Mouse (Mus musculus) neural tube, embryonic 15.5 days (tissue): Measurements from ENCODE around the gene Slc38a11. TPM values are rescaled to one million over a fixed set of nuclear protein-coding genes. Genes with fewer than 3 reads are reported as not detected.

Experiments used
- ATAC-seq: fragments of 200-750 bp; cut with Nextera tagmentation; 2 replicates; pipeline ENCODE4 v1.8.0; 2017; ENCODE audit warnings: mild to moderate bottlenecking, moderate TSS enrichment, moderate library complexity; ENCODE audit not compliant: low FRiP score
- H3K27ac ChIP-seq: fragments of 300-500 bp; sonication (generic); replicated peaks from 2 replicates; pipeline ENCODE4 v1.5.1; 2015; ENCODE audit warnings: mild to moderate bottlenecking, inconsistent platforms
- H3K27me3 ChIP-seq: fragments of 300-500 bp; sonication (generic); replicated peaks from 2 replicates; pipeline ENCODE4 v1.6.1; 2015; ENCODE audit warnings: inconsistent platforms
- H3K36me3 ChIP-seq: fragments of 300-500 bp; sonication (generic); 2 replicates; pipeline ENCODE4 v1.6.1; 2015; ENCODE audit warnings: inconsistent platforms
- H3K4me1 ChIP-seq: fragments of 300-500 bp; sonication (generic); 2 replicates; pipeline ENCODE4 v1.6.1; 2015; ENCODE audit warnings: inconsistent platforms
- H3K4me2 ChIP-seq: fragments of 300-500 bp; sonication (generic); 2 replicates; pipeline ENCODE4 v1.6.1; 2015; ENCODE audit warnings: inconsistent platforms, mild to moderate bottlenecking, moderate library complexity
- H3K4me3 ChIP-seq: fragments of 300-500 bp; sonication (generic); replicated peaks from 2 replicates; pipeline ENCODE4 v1.5.1; 2015; ENCODE audit warnings: mild to moderate bottlenecking, inconsistent platforms
- H3K9ac ChIP-seq: fragments of 300-500 bp; sonication (generic); replicated peaks from 2 replicates; pipeline ENCODE4 v1.6.1; 2015; ENCODE audit warnings: mild to moderate bottlenecking, inconsistent platforms
- H3K9me3 ChIP-seq: fragments of 300-500 bp; sonication (generic); replicated peaks from 2 replicates; pipeline ENCODE4 v1.6.1; 2016; ENCODE audit warnings: inconsistent platforms
- WGBS: fragments of 180-500 bp; shearing (Covaris S2); methylation state at CpG from one replicate; pipeline ENCODE4 v1.1.7; 2015; ENCODE audit warnings: mixed read lengths; 5-methylcytosine and 5-hydroxymethylcytosine counted together
- polyA plus RNA-seq: library from polyadenylated mRNA; unstranded; fragments of >200 nt; fragmentation: Nextera tagmentation; extraction: Ambion mirVana; gene quantifications from 2 replicates; pipeline ENCODE4 v1.2.1, GENCODE M21; 2015

Gene Slc38a11
- polyA plus RNA-seq, 1 experiment from 2014 or later, result 1.1 TPM

DNA sequence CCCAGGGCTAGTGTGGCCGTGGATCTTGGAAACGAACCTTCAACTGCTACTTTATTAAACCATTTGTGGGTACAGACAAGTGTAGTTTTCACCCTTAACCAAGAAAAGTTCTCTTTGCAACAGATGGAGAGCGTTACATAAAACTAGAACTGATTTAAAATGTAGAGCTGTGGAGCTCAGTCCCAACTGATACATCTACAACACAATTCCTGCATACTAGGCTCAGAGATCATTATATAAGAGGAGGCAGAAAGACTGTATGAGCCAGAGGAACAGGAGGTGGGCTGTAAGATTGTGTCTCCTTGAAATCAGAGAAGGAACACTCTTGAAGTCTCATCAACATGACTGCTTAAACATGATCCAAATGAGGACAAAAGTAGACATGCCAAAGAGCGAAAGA, 9.2 kb upstream of the Slc38a11 start:
- Histone ChIP-seq H3K9me3 (no peaks in the 10 kb centered on the region), H3K4me3 (no peak overlapping the region), H3K9ac (no peak overlapping the region), H3K27ac (no peak overlapping the region), H3K4me2 (no peak overlapping the region), H3K4me1 (no peaks in the 10 kb centered on the region), H3K36me3 (no peaks in the 10 kb centered on the region), H3K27me3 (no peaks in the 10 kb centered on the region)
- WGBS, result 96% methylated on average over 4 of the region's 4 CpGs
- ATAC-seq, result no peak

GRCm38 (mm10) chr2:65360736-65361475, 2.9 kb downstream of the Slc38a11 start:
- 86% methylated on average over 9 of the region's 9 CpGs for WGBS
- peaks cover 7% of the 10 kb centered on the region for H3K4me1 ChIP-seq
- ATAC-seq, result no peak
- no peaks in the 10 kb centered on the region for H3K9me3 ChIP-seq
- no peak overlapping the region for H3K27ac ChIP-seq
- H3K36me3 ChIP-seq, result no peaks in the 10 kb centered on the region
- H3K4me2 ChIP-seq, result no peak overlapping the region
- no peak overlapping the region for H3K4me3 ChIP-seq
- H3K9ac ChIP-seq, result no peak overlapping the region
- no peaks in the 10 kb centered on the region for H3K27me3 ChIP-seq

DNA sequence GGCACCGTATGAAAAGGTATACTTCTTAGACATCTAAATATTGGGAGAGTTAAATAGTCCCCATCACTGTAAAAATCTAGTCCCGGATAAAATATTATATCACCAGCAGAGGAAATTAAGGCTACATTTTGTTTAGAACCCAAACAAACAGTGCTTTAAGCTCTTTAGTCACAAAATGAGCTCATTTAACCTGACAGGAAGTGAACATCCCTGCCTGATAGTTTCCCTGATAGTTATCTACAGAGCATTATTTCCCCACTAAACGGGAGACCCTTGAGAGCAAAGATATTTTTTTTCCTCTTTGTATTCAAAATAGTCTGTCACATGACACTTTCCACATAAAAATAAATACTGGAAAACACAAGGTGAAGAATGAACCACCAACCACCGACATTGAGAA, 16.5 kb downstream of the Slc38a11 start:
- H3K27ac ChIP-seq, result no peak overlapping the region; the same call in 1 of the 2 replicates
- no peak overlapping the region for H3K4me2 ChIP-seq
- no peak for ATAC-seq
- no peaks in the 10 kb centered on the region for H3K27me3 ChIP-seq
- WGBS, result 70% methylated on average over 4 of the region's 4 CpGs
- H3K36me3 ChIP-seq, result no peaks in the 10 kb centered on the region
- no peaks in the 10 kb centered on the region for H3K9me3 ChIP-seq
- no peak overlapping the region for H3K4me3 ChIP-seq
- H3K9ac ChIP-seq, result no peak overlapping the region
- H3K4me1 ChIP-seq, result no peaks in the 10 kb centered on the region

GRCm38 (mm10) chr2:65346915-65347314, 16.9 kb downstream of the Slc38a11 start:
- ATAC-seq, result no peak; the same call in 1 of the 2 replicates
- no peaks in the 10 kb centered on the region for H3K36me3 ChIP-seq
- no peak overlapping the region for H3K4me3 ChIP-seq
- H3K9ac ChIP-seq, result no peak overlapping the region
- H3K9me3 ChIP-seq, result no peaks in the 10 kb centered on the region
- H3K4me2 ChIP-seq, result no peak overlapping the region
- H3K27ac ChIP-seq, result no peak overlapping the region; the same call in 1 of the 2 replicates
- 49% methylated on average over 1 of the region's 1 CpGs for WGBS
- no peaks in the 10 kb centered on the region for H3K27me3 ChIP-seq
- H3K4me1 ChIP-seq, result no peaks in the 10 kb centered on the region

DNA sequence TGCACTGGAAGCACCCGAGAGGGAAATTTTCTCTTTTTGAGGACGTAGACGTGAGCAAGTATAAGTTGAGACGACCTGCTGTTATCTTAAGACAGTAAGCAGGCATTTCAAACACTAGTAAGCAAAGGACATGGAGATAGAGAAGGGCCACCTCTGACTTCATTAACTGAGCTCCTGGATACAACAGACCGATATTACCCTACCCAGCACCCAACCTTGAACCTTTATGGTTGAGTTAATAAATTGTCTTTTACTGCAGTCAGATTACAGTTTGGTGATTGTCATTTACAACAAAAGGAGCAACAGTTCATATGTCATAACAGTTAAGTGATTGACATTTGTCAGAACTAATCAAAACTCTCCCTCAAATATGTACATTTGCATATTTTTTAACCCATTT, 17.8 kb downstream of the Slc38a11 start:
- Histone ChIP-seq H3K36me3 (no peaks in the 10 kb centered on the region), H3K4me2 (no peak overlapping the region), H3K9ac (no peak overlapping the region), H3K27me3 (no peaks in the 10 kb centered on the region), H3K4me1 (no peaks in the 10 kb centered on the region), H3K27ac (no peak overlapping the region), H3K4me3 (no peak overlapping the region), H3K9me3 (no peaks in the 10 kb centered on the region)
- ATAC-seq, result no peak
- 87% methylated on average over 5 of the region's 5 CpGs for WGBS

DNA sequence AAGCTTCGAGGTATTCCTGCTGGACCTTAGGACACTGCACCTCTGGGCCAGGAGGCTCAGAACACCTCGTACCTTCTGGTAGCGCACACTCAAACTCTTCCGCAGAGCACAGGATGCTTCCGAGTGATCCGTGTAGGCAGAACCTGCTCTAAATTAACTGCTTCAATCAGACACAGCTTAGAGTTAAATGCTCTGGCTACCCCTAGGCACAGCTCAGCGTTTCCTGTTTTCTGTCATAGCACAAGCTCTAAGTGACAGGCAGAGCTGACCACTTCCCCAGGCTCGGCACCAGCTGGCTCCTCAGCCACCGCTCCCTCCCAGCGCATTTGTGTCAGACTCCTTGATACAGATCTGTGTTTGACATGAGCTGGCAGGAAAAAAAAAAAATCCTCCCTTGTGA, 21.8 kb downstream of the Slc38a11 start:
- H3K36me3 ChIP-seq, result no peaks in the 10 kb centered on the region
- peaks cover 6% of the 10 kb centered on the region for H3K4me1 ChIP-seq
- no peak overlapping the region for H3K27ac ChIP-seq
- H3K27me3 ChIP-seq, result no peaks in the 10 kb centered on the region
- 77% methylated on average over 10 of the region's 10 CpGs for WGBS
- H3K9ac ChIP-seq, result no peak overlapping the region
- H3K4me3 ChIP-seq, result no peak overlapping the region
- no peaks in the 10 kb centered on the region for H3K9me3 ChIP-seq
- ATAC-seq, result no peak
- no peak overlapping the region for H3K4me2 ChIP-seq

DNA sequence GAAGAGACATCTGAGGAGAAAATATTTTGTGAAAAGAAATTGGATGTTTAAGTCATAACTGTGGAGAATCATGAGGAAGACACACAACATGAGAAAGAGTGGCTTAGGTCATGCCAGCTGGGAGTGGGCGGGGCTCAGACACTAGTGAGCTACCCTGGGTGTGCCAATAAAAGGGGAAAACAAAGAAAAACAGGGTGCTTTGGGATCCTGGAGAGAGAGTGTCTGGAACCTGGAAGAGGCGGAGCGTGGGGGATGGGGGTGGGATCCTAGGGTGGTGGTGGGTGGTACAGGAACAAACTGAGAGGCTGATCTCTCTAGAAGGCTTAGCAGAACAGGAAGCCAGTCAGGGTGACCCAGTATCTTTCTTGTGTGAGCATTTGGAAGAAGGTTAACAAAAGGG, 23.0 kb downstream of the Slc38a11 start:
- no peak for ATAC-seq
- H3K4me1 ChIP-seq, result peaks cover 6% of the 10 kb centered on the region
- 84% methylated on average over 3 of the region's 3 CpGs for WGBS
- no peak overlapping the region for H3K4me3 ChIP-seq
- H3K27me3 ChIP-seq, result no peaks in the 10 kb centered on the region
- H3K4me2 ChIP-seq, result no peak overlapping the region
- no peak overlapping the region for H3K27ac ChIP-seq
- H3K9me3 ChIP-seq, result no peaks in the 10 kb centered on the region
- H3K36me3 ChIP-seq, result no peaks in the 10 kb centered on the region
- H3K9ac ChIP-seq, result no peak overlapping the region

DNA sequence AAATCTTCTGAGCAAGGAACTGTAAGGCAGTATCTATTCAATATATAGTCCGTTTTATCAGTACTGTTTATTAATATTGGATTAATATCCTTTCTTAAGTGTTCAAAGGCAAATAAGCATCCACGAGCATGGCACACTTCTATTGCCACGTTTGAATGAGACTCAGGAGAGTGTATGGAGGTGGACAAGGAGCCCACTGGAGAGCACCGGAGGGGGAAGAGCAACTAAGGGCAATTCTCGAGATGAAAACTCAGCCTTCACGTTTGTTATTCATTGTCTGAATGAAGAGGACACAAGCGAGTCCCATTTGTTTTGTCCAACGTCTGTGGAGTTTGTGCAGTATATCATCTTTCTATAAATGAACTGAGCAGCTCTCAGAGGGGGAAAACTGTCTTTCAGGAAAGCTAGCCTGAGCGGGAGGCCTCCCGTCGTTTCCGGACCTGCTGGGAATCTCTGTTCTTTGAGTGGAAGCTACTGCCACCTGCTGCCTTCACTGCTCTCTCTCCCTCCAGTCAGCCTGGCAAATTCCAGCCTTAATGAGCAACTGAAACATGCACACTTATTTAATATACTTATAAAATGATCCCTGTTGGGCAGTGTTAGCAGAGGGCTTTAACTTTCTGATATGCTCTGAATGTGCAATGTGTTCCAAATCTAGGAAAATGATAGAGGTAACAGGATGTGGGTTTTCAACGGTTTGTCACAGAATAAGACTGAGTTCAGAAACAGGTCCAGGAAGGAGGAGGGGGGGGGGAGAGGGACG, 26.3 kb downstream of the Slc38a11 start:
- peak; percentile 86 for ATAC-seq

GRCm38 (mm10) chr2:65336608-65337007, 27.2 kb downstream of the Slc38a11 start:
- WGBS, result 87% methylated on average over 3 of the region's 3 CpGs
- no peak overlapping the region for H3K9ac ChIP-seq
- no peak overlapping the region for H3K27ac ChIP-seq
- no peaks in the 10 kb centered on the region for H3K36me3 ChIP-seq
- H3K4me3 ChIP-seq, result no peak overlapping the region
- H3K9me3 ChIP-seq, result no peaks in the 10 kb centered on the region
- no peak overlapping the region for H3K4me2 ChIP-seq
- no peak for ATAC-seq
- no peaks in the 10 kb centered on the region for H3K27me3 ChIP-seq
- H3K4me1 ChIP-seq, result peaks cover 6% of the 10 kb centered on the region

More for the DNA sequence above, 26.3 kb downstream of the Slc38a11 start:
- Histone ChIP-seq H3K27me3 (no peaks in the 10 kb centered on the region), H3K4me2 (peak overlapping the region; percentile 38), H3K4me3 (no peak overlapping the region), H3K9me3 (no peaks in the 10 kb centered on the region), H3K9ac (no peak overlapping the region), H3K4me1 (peaks cover 6% of the 10 kb centered on the region), H3K36me3 (no peaks in the 10 kb centered on the region), H3K27ac (no peak overlapping the region)
- 16% methylated on average over 14 of the region's 14 CpGs for WGBS

DNA sequence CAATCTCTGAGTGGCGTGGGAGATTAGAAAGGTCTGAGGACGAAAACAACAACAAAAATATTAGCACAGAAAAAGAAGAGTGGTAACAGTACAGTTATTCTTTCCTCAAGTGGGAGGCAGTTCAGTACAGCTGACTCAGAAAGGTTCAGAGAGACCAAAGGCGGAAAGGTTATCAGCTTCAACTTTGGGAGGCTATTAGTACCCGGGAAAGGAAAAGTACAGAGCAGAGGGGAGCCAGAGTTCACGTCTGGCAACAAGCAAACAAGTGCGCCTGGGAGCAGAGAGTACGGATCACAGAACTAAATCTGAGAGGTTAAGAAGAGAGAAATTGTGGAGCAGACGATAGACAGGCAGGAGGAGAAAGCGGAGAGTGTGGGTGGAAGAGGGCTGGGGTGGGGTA, 29.7 kb downstream of the Slc38a11 start:
- Histone ChIP-seq H3K4me3 (no peak overlapping the region), H3K27ac (no peak overlapping the region), H3K4me2 (no peak overlapping the region), H3K9me3 (no peaks in the 10 kb centered on the region), H3K9ac (no peak overlapping the region), H3K4me1 (peaks cover 6% of the 10 kb centered on the region), H3K27me3 (no peaks in the 10 kb centered on the region), H3K36me3 (no peaks in the 10 kb centered on the region)
- 87% methylated on average over 9 of the region's 9 CpGs for WGBS
- no peak for ATAC-seq

- no peaks in the 10 kb centered on the region for H3K4me1 ChIP-seq
- H3K36me3 ChIP-seq, result no peaks in the 10 kb centered on the region
- ATAC-seq, result no peak
- H3K4me3 ChIP-seq, result no peak overlapping the region
- no peaks in the 10 kb centered on the region for H3K9me3 ChIP-seq
- H3K27ac ChIP-seq, result no peak overlapping the region
- no peak overlapping the region for H3K9ac ChIP-seq
- H3K27me3 ChIP-seq, result no peaks in the 10 kb centered on the region
- H3K4me2 ChIP-seq, result no peak overlapping the region
- WGBS, result 71% methylated on average over 2 of the region's 2 CpGs
Measured at GRCm38 (mm10) chr2:65331321-65331720, 32.5 kb downstream of the Slc38a11 start.
